Mouse (Mus musculus): ENCODE measurements around the gene Prg2. TPM values are rescaled to one million over a fixed set of nuclear protein-coding genes. Genes with fewer than 3 reads are reported as not detected.

The Prg2 gene
- polyA plus RNA-seq, 1 experiment from 2014 or later: not detected

DNA sequence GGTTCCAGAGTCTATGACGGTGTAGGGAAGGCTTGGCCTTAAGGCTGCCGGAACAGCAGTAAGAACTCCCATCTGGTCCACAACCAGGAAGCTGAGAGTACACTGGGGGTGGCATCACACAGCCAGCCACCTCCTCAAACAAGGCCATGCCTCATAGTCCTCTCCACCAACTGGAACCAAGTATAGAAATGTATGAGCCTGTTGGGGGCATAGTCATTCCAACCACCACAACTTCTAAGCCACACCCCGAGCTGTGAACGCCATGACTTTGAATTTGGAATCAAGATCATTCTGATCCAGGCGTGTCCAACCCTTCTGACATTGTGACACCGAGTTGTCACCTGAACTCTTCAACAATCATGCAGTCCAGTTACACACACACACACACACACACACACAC is 40.5 kb upstream of the Prg2 start:
- H3K4me1 ChIP-seq (replicated peaks; ENCODE audit: control insufficient read depth, insufficient read depth, low read length): no peaks in the 10 kb centered on the region
- peaks cover 8% of the 10 kb centered on the region; the same call in 1 of the 2 replicates for H3K27me3 ChIP-seq (ENCODE audit: control insufficient read depth, insufficient read depth, low read length)
- no peak overlapping the region for H3K4me2 ChIP-seq (replicated peaks)
- no peak overlapping the region for H3K9ac ChIP-seq
- no peak overlapping the region for H3K27ac ChIP-seq
- 96% methylated on average over 6 of the region's 6 CpGs for WGBS
- ATAC-seq (ENCODE audit: low FRiP score) (no peak), DNase-seq (ENCODE audit: low spot score) (no peak)
- no peak overlapping the region for H3K4me3 ChIP-seq (replicated peaks; ENCODE audit: low read length)
- no peaks in the 10 kb centered on the region for H3K36me3 ChIP-seq (replicated peaks; ENCODE audit: control insufficient read depth, insufficient read depth)
- H3K9me3 ChIP-seq (ENCODE audit: control insufficient read depth, low read length): no peaks in the 10 kb centered on the region

DNA sequence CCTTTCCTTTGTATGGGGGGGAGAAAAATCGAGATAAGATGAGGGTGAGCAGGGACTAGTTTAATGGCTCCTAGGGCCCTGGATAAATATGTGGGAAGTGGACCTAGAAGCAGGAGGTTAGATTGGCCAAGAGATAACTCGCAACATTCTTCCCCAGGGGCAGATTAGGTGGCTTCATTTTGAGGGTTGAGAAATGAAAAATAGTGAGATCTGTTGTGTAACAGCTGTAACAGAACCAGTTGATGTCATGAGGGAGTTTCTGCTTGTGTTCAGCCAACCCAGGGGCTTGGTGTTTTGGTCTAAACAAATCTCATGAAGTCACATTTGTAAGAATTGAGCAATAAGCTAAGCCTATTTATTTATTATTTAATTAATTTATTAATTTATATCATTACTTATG is 38.9 kb upstream of the Prg2 start:
- no peaks in the 10 kb centered on the region for H3K4me1 ChIP-seq (replicated peaks; ENCODE audit: control insufficient read depth, insufficient read depth, low read length)
- H3K9ac ChIP-seq: no peak overlapping the region
- no peak overlapping the region for H3K27ac ChIP-seq
- no peak overlapping the region for H3K4me3 ChIP-seq (replicated peaks; ENCODE audit: low read length)
- peaks cover 8% of the 10 kb centered on the region; the same call in 1 of the 2 replicates for H3K27me3 ChIP-seq (ENCODE audit: control insufficient read depth, insufficient read depth, low read length)
- H3K36me3 ChIP-seq (replicated peaks; ENCODE audit: control insufficient read depth, insufficient read depth): no peaks in the 10 kb centered on the region
- WGBS: 84% methylated on average over 2 of the region's 2 CpGs
- no peaks in the 10 kb centered on the region for H3K9me3 ChIP-seq (ENCODE audit: control insufficient read depth, low read length)
- no peak for ATAC-seq (ENCODE audit: low FRiP score)
- DNase-seq (ENCODE audit: low spot score): no peak
- no peak overlapping the region for H3K4me2 ChIP-seq (replicated peaks)

DNA sequence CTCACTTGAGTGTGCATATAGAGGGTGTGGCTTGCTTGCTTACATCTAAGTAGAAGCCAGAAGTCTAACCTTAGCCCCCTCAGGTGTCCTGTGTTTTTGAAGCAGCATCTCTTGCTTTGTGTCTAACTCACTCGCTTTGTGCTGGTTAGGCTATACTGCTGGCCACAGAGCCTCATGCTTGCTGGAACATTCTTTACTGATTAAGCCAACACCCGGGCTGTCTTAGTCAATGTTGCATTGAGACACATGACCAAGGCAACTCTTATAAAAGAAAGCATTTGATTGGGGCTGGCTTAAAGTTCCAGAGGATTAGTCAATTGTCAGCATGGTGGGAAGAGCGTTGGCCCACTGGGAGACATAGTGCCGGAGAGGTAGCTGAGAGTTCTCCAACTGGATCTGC is 38.5 kb upstream of the Prg2 start:
- H3K36me3 ChIP-seq (replicated peaks; ENCODE audit: control insufficient read depth, insufficient read depth): no peaks in the 10 kb centered on the region
- DNase-seq (ENCODE audit: low spot score): no peak
- no peak overlapping the region for H3K9ac ChIP-seq
- no peak for ATAC-seq (ENCODE audit: low FRiP score)
- H3K4me3 ChIP-seq (replicated peaks; ENCODE audit: low read length): no peak overlapping the region
- H3K4me1 ChIP-seq (replicated peaks; ENCODE audit: control insufficient read depth, insufficient read depth, low read length): no peaks in the 10 kb centered on the region
- 91% methylated on average over 4 of the region's 4 CpGs for WGBS
- H3K9me3 ChIP-seq (ENCODE audit: control insufficient read depth, low read length): no peaks in the 10 kb centered on the region
- no peak overlapping the region for H3K4me2 ChIP-seq (replicated peaks)
- H3K27me3 ChIP-seq (ENCODE audit: control insufficient read depth, insufficient read depth, low read length): peaks cover 8% of the 10 kb centered on the region; the same call in 1 of the 2 replicates
- H3K27ac ChIP-seq: no peak overlapping the region

DNA sequence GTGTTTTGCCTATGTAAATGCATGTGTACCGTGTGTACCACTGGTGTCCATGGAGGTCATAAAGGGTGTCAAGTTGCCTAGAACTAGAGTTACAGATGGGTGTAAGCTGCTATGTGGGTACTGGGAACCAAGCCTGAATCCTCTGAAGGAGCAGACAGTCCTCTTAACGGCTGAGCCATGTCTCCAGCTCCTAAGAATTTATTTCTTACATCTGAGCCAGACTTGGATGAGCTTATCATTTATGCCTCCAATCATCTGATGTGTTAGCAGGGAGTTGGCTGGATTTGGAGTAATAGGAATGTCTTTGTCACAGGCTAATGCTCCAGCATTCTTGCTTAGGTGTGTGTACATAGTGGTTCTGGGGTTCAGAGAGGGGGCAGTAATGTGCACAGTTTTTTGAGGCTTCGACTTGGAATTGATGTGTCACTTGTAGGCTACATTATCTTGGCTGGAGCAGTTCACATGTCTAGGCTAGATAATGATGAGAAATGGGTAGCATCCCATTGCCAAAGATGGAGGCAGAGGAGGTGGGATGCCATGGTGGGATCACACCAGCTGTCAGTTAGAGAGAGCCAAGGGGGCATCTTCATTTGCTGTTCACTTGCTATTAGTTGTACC is 33.0 kb upstream of the Prg2 start:
- no peak for DNase-seq (ENCODE audit: low spot score)
- no peaks in the 10 kb centered on the region for H3K36me3 ChIP-seq (replicated peaks; ENCODE audit: control insufficient read depth, insufficient read depth)
- H3K27ac ChIP-seq: no peak overlapping the region
- H3K4me3 ChIP-seq (replicated peaks; ENCODE audit: low read length): no peak overlapping the region
- no peaks in the 10 kb centered on the region for H3K27me3 ChIP-seq (ENCODE audit: control insufficient read depth, insufficient read depth, low read length)
- no peak overlapping the region for H3K9ac ChIP-seq
- ATAC-seq (ENCODE audit: low FRiP score): no peak
- H3K9me3 ChIP-seq (ENCODE audit: control insufficient read depth, low read length): no peaks in the 10 kb centered on the region
- H3K4me1 ChIP-seq (replicated peaks; ENCODE audit: control insufficient read depth, insufficient read depth, low read length): no peaks in the 10 kb centered on the region
- WGBS: 86% methylated on average over 3 of the region's 3 CpGs
- H3K4me2 ChIP-seq (replicated peaks): no peak overlapping the region

DNA sequence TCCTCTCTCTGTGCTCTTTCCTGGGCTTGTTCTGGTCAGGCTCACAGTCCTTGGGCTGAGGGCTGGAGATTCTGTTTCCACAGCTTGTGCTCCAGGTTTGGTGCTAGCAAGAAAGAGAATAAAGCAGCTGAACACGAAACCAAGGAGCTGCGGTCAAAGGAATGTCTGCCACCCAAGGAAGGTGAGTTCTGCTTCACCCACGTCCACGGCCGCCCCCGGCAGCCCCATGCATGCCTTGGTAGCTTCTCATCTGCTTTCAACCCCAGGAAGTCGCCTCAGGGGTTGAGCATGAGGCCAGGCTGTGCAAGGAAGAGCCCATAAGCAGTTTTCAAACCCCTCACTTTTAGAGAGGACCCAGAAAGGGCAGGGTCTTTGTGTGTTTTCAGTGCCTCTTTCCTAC is 32.0 kb upstream of the Prg2 start:
- Histone ChIP-seq H3K9ac (no peak overlapping the region), H3K36me3 (replicated peaks; ENCODE audit: control insufficient read depth, insufficient read depth) (no peaks in the 10 kb centered on the region), H3K4me1 (replicated peaks; ENCODE audit: control insufficient read depth, insufficient read depth, low read length) (no peaks in the 10 kb centered on the region), H3K27ac (no peak overlapping the region), H3K9me3 (ENCODE audit: control insufficient read depth, low read length) (no peaks in the 10 kb centered on the region), H3K4me2 (replicated peaks) (no peak overlapping the region), H3K27me3 (ENCODE audit: control insufficient read depth, insufficient read depth, low read length) (no peaks in the 10 kb centered on the region), H3K4me3 (replicated peaks; ENCODE audit: low read length) (no peak overlapping the region)
- ATAC-seq (ENCODE audit: low FRiP score) (no peak), DNase-seq (ENCODE audit: low spot score) (no peak)
- WGBS: 97% methylated on average over 7 of the region's 7 CpGs

DNA sequence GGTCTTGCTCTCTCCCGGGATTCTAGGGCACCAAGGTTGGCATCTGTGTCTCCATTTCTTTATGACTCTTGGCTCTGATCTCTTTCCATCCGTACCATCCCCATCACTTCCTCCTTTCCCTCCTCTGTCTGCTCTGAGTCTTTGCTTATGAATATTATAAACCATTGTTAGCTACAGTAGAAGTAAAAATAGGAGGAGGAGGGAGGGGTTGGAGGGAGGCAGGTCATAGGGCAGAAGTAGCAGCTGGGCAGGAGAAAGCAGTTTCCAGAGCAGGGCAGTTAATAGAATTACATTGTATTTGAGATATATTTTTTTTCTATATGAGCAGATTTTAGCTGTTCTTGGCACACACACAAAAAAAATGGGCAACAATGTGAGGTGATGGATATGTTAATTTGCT is 31.5 kb upstream of the Prg2 start:
- no peak overlapping the region for H3K4me3 ChIP-seq (replicated peaks; ENCODE audit: low read length)
- no peaks in the 10 kb centered on the region for H3K27me3 ChIP-seq (ENCODE audit: control insufficient read depth, insufficient read depth, low read length)
- ATAC-seq (ENCODE audit: low FRiP score): no peak
- no peak overlapping the region for H3K9ac ChIP-seq
- H3K4me1 ChIP-seq (replicated peaks; ENCODE audit: control insufficient read depth, insufficient read depth, low read length): no peaks in the 10 kb centered on the region
- H3K27ac ChIP-seq: no peak overlapping the region
- H3K36me3 ChIP-seq (replicated peaks; ENCODE audit: control insufficient read depth, insufficient read depth): no peaks in the 10 kb centered on the region
- DNase-seq (ENCODE audit: low spot score): no peak
- WGBS: 85% methylated on average over 2 of the region's 2 CpGs
- no peak overlapping the region for H3K4me2 ChIP-seq (replicated peaks)
- H3K9me3 ChIP-seq (ENCODE audit: control insufficient read depth, low read length): no peaks in the 10 kb centered on the region

DNA sequence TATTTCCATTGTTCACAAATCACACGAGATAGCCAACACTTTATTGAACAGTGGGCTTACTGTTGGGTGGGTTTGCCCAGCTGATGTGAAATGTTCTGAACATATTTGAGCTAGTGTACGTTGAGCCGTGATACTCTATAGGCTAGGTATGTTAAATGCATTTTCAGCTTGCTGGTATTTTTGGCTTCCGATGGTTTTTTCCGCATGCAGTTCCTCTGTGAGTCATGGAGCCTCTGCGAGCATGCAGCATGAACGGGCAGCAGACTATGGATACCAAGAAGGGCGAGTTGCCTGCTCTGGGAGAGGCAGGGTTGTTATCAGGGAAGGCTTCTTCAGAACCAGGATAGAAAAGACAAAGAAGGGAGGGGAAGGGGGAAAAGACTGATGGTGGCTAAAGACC is 29.2 kb upstream of the Prg2 start:
- no peaks in the 10 kb centered on the region for H3K36me3 ChIP-seq (replicated peaks; ENCODE audit: control insufficient read depth, insufficient read depth)
- H3K27ac ChIP-seq: no peak overlapping the region
- no peak overlapping the region for H3K9ac ChIP-seq
- H3K4me1 ChIP-seq (replicated peaks; ENCODE audit: control insufficient read depth, insufficient read depth, low read length): no peaks in the 10 kb centered on the region
- no peaks in the 10 kb centered on the region for H3K27me3 ChIP-seq (ENCODE audit: control insufficient read depth, insufficient read depth, low read length)
- H3K9me3 ChIP-seq (ENCODE audit: control insufficient read depth, low read length): no peaks in the 10 kb centered on the region
- ATAC-seq (ENCODE audit: low FRiP score) (no peak), DNase-seq (ENCODE audit: low spot score) (no peak)
- WGBS: 95% methylated on average over 8 of the region's 8 CpGs
- H3K4me2 ChIP-seq (replicated peaks): no peak overlapping the region
- no peak overlapping the region for H3K4me3 ChIP-seq (replicated peaks; ENCODE audit: low read length)

DNA sequence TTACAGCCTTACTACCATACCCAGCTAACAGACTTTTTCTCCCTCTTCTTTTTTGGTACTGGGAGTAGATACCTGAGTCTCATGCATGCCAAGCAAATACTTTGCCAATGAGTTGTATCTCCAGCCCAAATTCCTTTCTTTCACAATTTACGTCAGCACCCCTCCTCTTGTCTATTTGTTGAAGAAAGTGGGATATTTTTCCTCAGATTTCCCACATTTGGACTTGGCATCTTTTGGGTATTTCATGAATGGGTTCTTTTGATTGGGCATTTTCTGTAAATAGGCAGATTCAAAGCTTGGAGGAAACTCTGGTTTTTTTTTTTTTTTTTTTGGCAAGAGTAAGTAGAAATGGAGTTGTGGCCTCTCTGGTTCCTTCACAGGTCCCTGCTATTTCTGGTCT is 28.0 kb upstream of the Prg2 start:
- Histone ChIP-seq H3K4me3 (replicated peaks; ENCODE audit: low read length) (no peak overlapping the region), H3K27ac (no peak overlapping the region), H3K4me2 (replicated peaks) (no peak overlapping the region), H3K36me3 (replicated peaks; ENCODE audit: control insufficient read depth, insufficient read depth) (no peaks in the 10 kb centered on the region), H3K4me1 (replicated peaks; ENCODE audit: control insufficient read depth, insufficient read depth, low read length) (no peaks in the 10 kb centered on the region), H3K9ac (no peak overlapping the region), H3K27me3 (ENCODE audit: control insufficient read depth, insufficient read depth, low read length) (no peaks in the 10 kb centered on the region), H3K9me3 (ENCODE audit: control insufficient read depth, low read length) (no peaks in the 10 kb centered on the region)
- ATAC-seq (ENCODE audit: low FRiP score) (no peak), DNase-seq (ENCODE audit: low spot score) (no peak)
- 87% methylated on average over 1 of the region's 1 CpGs for WGBS

DNA sequence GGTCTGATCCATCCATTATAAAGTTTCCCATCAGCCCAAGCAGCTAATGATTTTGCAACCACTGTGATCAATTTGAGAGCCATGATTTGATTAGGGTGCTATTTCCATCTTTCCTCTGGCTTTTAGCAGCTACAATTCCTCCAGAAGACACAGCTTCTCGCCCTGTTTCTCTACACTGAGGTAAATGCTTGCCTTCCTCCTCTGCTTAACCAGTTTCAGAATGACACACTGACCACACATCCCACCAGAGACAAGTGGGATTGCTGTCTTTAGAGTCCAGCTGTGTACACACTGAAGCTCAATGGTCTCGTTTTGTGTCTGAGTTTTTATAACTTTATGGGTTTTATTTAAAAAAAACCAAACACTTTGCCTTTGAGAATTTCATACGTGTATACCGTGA is 27.6 kb upstream of the Prg2 start:
- ATAC-seq (ENCODE audit: low FRiP score) (no peak), DNase-seq (ENCODE audit: low spot score) (no peak)
- no peaks in the 10 kb centered on the region for H3K9me3 ChIP-seq (ENCODE audit: control insufficient read depth, low read length)
- no peak overlapping the region for H3K27ac ChIP-seq
- no peaks in the 10 kb centered on the region for H3K27me3 ChIP-seq (ENCODE audit: control insufficient read depth, insufficient read depth, low read length)
- no peaks in the 10 kb centered on the region for H3K36me3 ChIP-seq (replicated peaks; ENCODE audit: control insufficient read depth, insufficient read depth)
- WGBS: 86% methylated on average over 4 of the region's 4 CpGs
- no peak overlapping the region for H3K4me2 ChIP-seq (replicated peaks)
- no peaks in the 10 kb centered on the region for H3K4me1 ChIP-seq (replicated peaks; ENCODE audit: control insufficient read depth, insufficient read depth, low read length)
- no peak overlapping the region for H3K4me3 ChIP-seq (replicated peaks; ENCODE audit: low read length)
- no peak overlapping the region for H3K9ac ChIP-seq

DNA sequence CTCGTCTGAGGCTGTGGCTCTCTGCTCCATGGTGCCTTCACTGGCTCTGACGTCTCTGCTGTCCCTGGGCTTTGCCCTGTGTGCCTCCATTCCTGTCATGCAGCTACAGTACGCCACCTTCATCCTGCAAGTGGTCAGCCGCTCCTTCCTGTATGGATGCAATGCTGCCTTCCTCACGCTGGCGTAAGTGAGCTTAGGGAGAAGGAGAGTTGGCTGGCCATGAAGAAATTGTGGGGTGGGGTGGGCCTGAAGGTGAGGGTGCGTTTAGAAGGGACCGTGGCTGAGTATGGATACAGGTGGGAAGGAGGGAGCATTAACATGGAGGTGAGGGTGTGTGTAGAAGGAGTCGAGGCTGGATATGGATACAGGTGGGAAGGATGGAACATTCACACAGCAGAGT is 24.8 kb upstream of the Prg2 start:
- no peak overlapping the region for H3K27ac ChIP-seq
- H3K4me2 ChIP-seq (replicated peaks): no peak overlapping the region
- H3K4me3 ChIP-seq (replicated peaks; ENCODE audit: low read length): no peak overlapping the region
- no peaks in the 10 kb centered on the region for H3K27me3 ChIP-seq (ENCODE audit: control insufficient read depth, insufficient read depth, low read length)
- DNase-seq (ENCODE audit: low spot score) (no peak), ATAC-seq (ENCODE audit: low FRiP score) (no peak)
- H3K4me1 ChIP-seq (replicated peaks; ENCODE audit: control insufficient read depth, insufficient read depth, low read length): no peaks in the 10 kb centered on the region
- no peak overlapping the region for H3K9ac ChIP-seq
- H3K9me3 ChIP-seq (ENCODE audit: control insufficient read depth, low read length): no peaks in the 10 kb centered on the region
- H3K36me3 ChIP-seq (replicated peaks; ENCODE audit: control insufficient read depth, insufficient read depth): no peaks in the 10 kb centered on the region
- 93% methylated on average over 9 of the region's 9 CpGs for WGBS

Data from hindbrain, embryonic 14.5 days (tissue).